Mouse (Mus musculus) adrenal gland, postnatal 14 days (tissue): ENCODE results near the gene Magi1. TPM values are rescaled to one million over a fixed set of nuclear protein-coding genes. Genes with fewer than 3 reads are reported as not detected.

ENCODE experiments used
- DNase-seq: peaks from one replicate; pipeline ENCODE4 v3.0.0; 2021; ENCODE audit warnings: mixed read lengths
- total RNA-seq: library from RNA; stranded (reverse); gene quantifications from 2 replicates; pipeline ENCODE4 v1.2.3, GENCODE M21; 2021

Magi1 gene
- total RNA-seq, 1 experiment from 2014 or later: 17.5 TPM

GRCm38 (mm10) chr6:93979241-93979640, 304.5 kb downstream of the Magi1 start:
- DNase-seq: no peak

GRCm38 (mm10) chr6:93968721-93969120, 315.0 kb downstream of the Magi1 start:
- DNase-seq: no peak

GRCm38 (mm10) chr6:93962757-93963336, 320.9 kb downstream of the Magi1 start:
- DNase-seq: no peak

GRCm38 (mm10) chr6:93961782-93962181, 321.9 kb downstream of the Magi1 start:
- no peak for DNase-seq

GRCm38 (mm10) chr6:93957172-93957571, 326.5 kb downstream of the Magi1 start:
- no peak for DNase-seq

- no peak for DNase-seq
Measured at GRCm38 (mm10) chr6:93946612-93947011, 337.1 kb downstream of the Magi1 start.

- no peak for DNase-seq
Measured at GRCm38 (mm10) chr6:93936359-93936758, 347.4 kb downstream of the Magi1 start.

GRCm38 (mm10) chr6:93935793-93936192, 347.9 kb downstream of the Magi1 start:
- DNase-seq: no peak

- DNase-seq: no peak
Measured at GRCm38 (mm10) chr6:93934700-93935099, 349.0 kb downstream of the Magi1 start.

- no peak for DNase-seq
Measured at GRCm38 (mm10) chr6:93924568-93924967, 359.1 kb downstream of the Magi1 start.

GRCm38 (mm10) chr6:93923972-93924371, 359.7 kb downstream of the Magi1 start:
- no peak for DNase-seq

- DNase-seq: no peak
Measured at GRCm38 (mm10) chr6:93923351-93923750, 360.4 kb downstream of the Magi1 start.

GRCm38 (mm10) chr6:93922931-93923330, 360.8 kb downstream of the Magi1 start:
- no peak for DNase-seq

GRCm38 (mm10) chr6:93913226-93913861, 370.4 kb downstream of the Magi1 start:
- DNase-seq: no peak

- no peak for DNase-seq
Measured at GRCm38 (mm10) chr6:93912582-93913225, 371.0 kb downstream of the Magi1 start.

GRCm38 (mm10) chr6:93912003-93912581, 371.6 kb downstream of the Magi1 start:
- DNase-seq: no peak

- no peak for DNase-seq
Measured at GRCm38 (mm10) chr6:93911420-93911819, 372.3 kb downstream of the Magi1 start.

- DNase-seq: no peak
Measured at GRCm38 (mm10) chr6:93909976-93910375, 373.7 kb downstream of the Magi1 start.

- DNase-seq: no peak
Measured at GRCm38 (mm10) chr6:93904987-93905386, 378.7 kb downstream of the Magi1 start.

- DNase-seq: no peak
Measured at GRCm38 (mm10) chr6:93902239-93902638, 381.5 kb downstream of the Magi1 start.

GRCm38 (mm10) chr6:93901408-93901807, 382.3 kb downstream of the Magi1 start:
- no peak for DNase-seq

GRCm38 (mm10) chr6:93897512-93897911, 386.2 kb downstream of the Magi1 start:
- peak; percentile 12 for DNase-seq

GRCm38 (mm10) chr6:93895721-93896120, 388.0 kb downstream of the Magi1 start:
- DNase-seq: no peak
